Mouse (Mus musculus): ENCODE results near the gene P3h2. TPM values are rescaled to one million over a fixed set of nuclear protein-coding genes. Genes with fewer than 3 reads are reported as not detected.

Gene P3h2
- polyA plus RNA-seq, 1 experiment from 2014 or later, result 2.9 TPM

GRCm38 (mm10) chr16:26053631-26054030 lies 52.0 kb downstream of the P3h2 start:
- Histone ChIP-seq H3K4me1 (replicated peaks; ENCODE audit: control insufficient read depth, insufficient read depth, low read length) (0 out of 2 replicates have a peak, but pooled peaks cover 3% of the 10 kb centered on the region), H3K4me3 (ENCODE audit: low read depth, low read length) (no peak overlapping the region), H3K27me3 (replicated peaks; ENCODE audit: control insufficient read depth, insufficient read depth, low read length) (no peaks in the 10 kb centered on the region), H3K36me3 (ENCODE audit: control insufficient read depth, insufficient read depth, low read length) (no peaks in the 10 kb centered on the region), H3K27ac (ENCODE audit: low read depth, low read length) (no peak overlapping the region), H3K9me3 (ENCODE audit: control insufficient read depth, low read length) (no peaks in the 10 kb centered on the region), H3K4me2 (no peak overlapping the region), H3K9ac (ENCODE audit: low read depth, low read length) (no peak overlapping the region)
- ATAC-seq (replicated peaks; ENCODE audit: low FRiP score), result no peak
- no peak for DNase-seq (ENCODE audit: low spot score)
- WGBS, result 49% methylated on average over 3 of the region's 3 CpGs

GRCm38 (mm10) chr16:26049393-26050087 lies 56.0 kb downstream of the P3h2 start:
- H3K27me3 ChIP-seq (replicated peaks; ENCODE audit: control insufficient read depth, insufficient read depth, low read length), result no peaks in the 10 kb centered on the region
- no peak for DNase-seq (ENCODE audit: low spot score)
- no peak for ATAC-seq (replicated peaks; ENCODE audit: low FRiP score)
- 0 out of 2 replicates have a peak, but pooled peaks cover 3% of the 10 kb centered on the region for H3K4me1 ChIP-seq (replicated peaks; ENCODE audit: control insufficient read depth, insufficient read depth, low read length)
- H3K36me3 ChIP-seq (ENCODE audit: control insufficient read depth, insufficient read depth, low read length), result no peaks in the 10 kb centered on the region
- no peak overlapping the region for H3K4me2 ChIP-seq
- H3K27ac ChIP-seq (ENCODE audit: low read depth, low read length), result no peak overlapping the region; the same call in 1 of the 2 replicates
- WGBS, result 59% methylated on average over 5 of the region's 5 CpGs
- no peaks in the 10 kb centered on the region for H3K9me3 ChIP-seq (ENCODE audit: control insufficient read depth, low read length)
- H3K4me3 ChIP-seq (ENCODE audit: low read depth, low read length), result no peak overlapping the region
- H3K9ac ChIP-seq (ENCODE audit: low read depth, low read length), result no peak overlapping the region

- 69% methylated on average over 3 of the region's 3 CpGs for WGBS
- Histone ChIP-seq H3K9me3 (ENCODE audit: control insufficient read depth, low read length) (no peaks in the 10 kb centered on the region), H3K4me3 (ENCODE audit: low read depth, low read length) (no peak overlapping the region), H3K4me2 (no peak overlapping the region), H3K27ac (ENCODE audit: low read depth, low read length) (no peak overlapping the region), H3K27me3 (replicated peaks; ENCODE audit: control insufficient read depth, insufficient read depth, low read length) (no peaks in the 10 kb centered on the region), H3K36me3 (ENCODE audit: control insufficient read depth, insufficient read depth, low read length) (no peaks in the 10 kb centered on the region), H3K9ac (ENCODE audit: low read depth, low read length) (no peak overlapping the region), H3K4me1 (replicated peaks; ENCODE audit: control insufficient read depth, insufficient read depth, low read length) (no peaks in the 10 kb centered on the region)
- ATAC-seq (replicated peaks; ENCODE audit: low FRiP score) (no peak), DNase-seq (ENCODE audit: low spot score) (no peak)
Observed at GRCm38 (mm10) chr16:26047870-26048269, 57.7 kb downstream of the P3h2 start.

- Histone ChIP-seq H3K4me2 (no peak overlapping the region), H3K9me3 (ENCODE audit: control insufficient read depth, low read length) (no peaks in the 10 kb centered on the region), H3K27ac (ENCODE audit: low read depth, low read length) (no peak overlapping the region), H3K4me1 (replicated peaks; ENCODE audit: control insufficient read depth, insufficient read depth, low read length) (no peaks in the 10 kb centered on the region), H3K4me3 (ENCODE audit: low read depth, low read length) (no peak overlapping the region), H3K27me3 (replicated peaks; ENCODE audit: control insufficient read depth, insufficient read depth, low read length) (no peaks in the 10 kb centered on the region), H3K9ac (ENCODE audit: low read depth, low read length) (no peak overlapping the region), H3K36me3 (ENCODE audit: control insufficient read depth, insufficient read depth, low read length) (no peaks in the 10 kb centered on the region)
- no peak for ATAC-seq (replicated peaks; ENCODE audit: low FRiP score)
- WGBS, result 84% methylated on average over 1 of the region's 1 CpGs
- DNase-seq (ENCODE audit: low spot score), result no peak
Observed at GRCm38 (mm10) chr16:26047396-26047795, 58.2 kb downstream of the P3h2 start.

GRCm38 (mm10) chr16:26041929-26042303 lies 63.7 kb downstream of the P3h2 start:
- Histone ChIP-seq H3K36me3 (ENCODE audit: control insufficient read depth, insufficient read depth, low read length) (no peaks in the 10 kb centered on the region), H3K27me3 (replicated peaks; ENCODE audit: control insufficient read depth, insufficient read depth, low read length) (no peaks in the 10 kb centered on the region), H3K9me3 (ENCODE audit: control insufficient read depth, low read length) (no peaks in the 10 kb centered on the region), H3K4me3 (ENCODE audit: low read depth, low read length) (no peak overlapping the region), H3K9ac (ENCODE audit: low read depth, low read length) (no peak overlapping the region), H3K4me2 (no peak overlapping the region; the same call in 1 of the 2 replicates), H3K27ac (ENCODE audit: low read depth, low read length) (no peak overlapping the region; the same call in 1 of the 2 replicates), H3K4me1 (replicated peaks; ENCODE audit: control insufficient read depth, insufficient read depth, low read length) (peaks cover 7% of the 10 kb centered on the region)
- no peak for ATAC-seq (replicated peaks; ENCODE audit: low FRiP score)
- no peak for DNase-seq (ENCODE audit: low spot score)
- 70% methylated on average over 2 of the region's 2 CpGs for WGBS

GRCm38 (mm10) chr16:26041021-26041928 lies 64.3 kb downstream of the P3h2 start:
- H3K4me1 ChIP-seq (replicated peaks; ENCODE audit: control insufficient read depth, insufficient read depth, low read length), result peaks cover 7% of the 10 kb centered on the region

GRCm38 (mm10) chr16:26039320-26039719 lies 66.3 kb downstream of the P3h2 start:
- Histone ChIP-seq H3K4me1 (replicated peaks; ENCODE audit: control insufficient read depth, insufficient read depth, low read length) (peaks cover 7% of the 10 kb centered on the region), H3K27me3 (replicated peaks; ENCODE audit: control insufficient read depth, insufficient read depth, low read length) (no peaks in the 10 kb centered on the region), H3K9ac (ENCODE audit: low read depth, low read length) (no peak overlapping the region), H3K27ac (ENCODE audit: low read depth, low read length) (no peak overlapping the region), H3K36me3 (ENCODE audit: control insufficient read depth, insufficient read depth, low read length) (no peaks in the 10 kb centered on the region), H3K9me3 (ENCODE audit: control insufficient read depth, low read length) (no peaks in the 10 kb centered on the region), H3K4me2 (no peak overlapping the region), H3K4me3 (ENCODE audit: low read depth, low read length) (no peak overlapping the region)
- DNase-seq (ENCODE audit: low spot score) (no peak), ATAC-seq (replicated peaks; ENCODE audit: low FRiP score) (no peak)
- 74% methylated on average over 3 of the region's 3 CpGs for WGBS

More at GRCm38 (mm10) chr16:26041021-26041928, 64.3 kb downstream of the P3h2 start:
- Histone ChIP-seq H3K27me3 (replicated peaks; ENCODE audit: control insufficient read depth, insufficient read depth, low read length) (no peaks in the 10 kb centered on the region), H3K9ac (ENCODE audit: low read depth, low read length) (no peak overlapping the region), H3K9me3 (ENCODE audit: control insufficient read depth, low read length) (no peaks in the 10 kb centered on the region), H3K4me3 (ENCODE audit: low read depth, low read length) (no peak overlapping the region), H3K27ac (ENCODE audit: low read depth, low read length) (peak overlapping the region; percentile 32), H3K36me3 (ENCODE audit: control insufficient read depth, insufficient read depth, low read length) (no peaks in the 10 kb centered on the region), H3K4me2 (peak overlapping the region; percentile 43)
- DNase-seq (ENCODE audit: low spot score) (no peak), ATAC-seq (replicated peaks; ENCODE audit: low FRiP score) (peak; percentile 84)
- WGBS, result 27% methylated on average over 12 of the region's 12 CpGs

GRCm38 (mm10) chr16:26035525-26035924 lies 70.1 kb downstream of the P3h2 start:
- H3K4me2 ChIP-seq, result no peak overlapping the region
- 66% methylated on average over 3 of the region's 3 CpGs for WGBS
- no peak overlapping the region for H3K4me3 ChIP-seq (ENCODE audit: low read depth, low read length)
- ATAC-seq (replicated peaks; ENCODE audit: low FRiP score), result no peak
- H3K36me3 ChIP-seq (ENCODE audit: control insufficient read depth, insufficient read depth, low read length), result no peaks in the 10 kb centered on the region
- H3K9ac ChIP-seq (ENCODE audit: low read depth, low read length), result no peak overlapping the region
- no peak overlapping the region for H3K27ac ChIP-seq (ENCODE audit: low read depth, low read length)
- H3K9me3 ChIP-seq (ENCODE audit: control insufficient read depth, low read length), result no peaks in the 10 kb centered on the region
- no peak for DNase-seq (ENCODE audit: low spot score)
- no peaks in the 10 kb centered on the region for H3K27me3 ChIP-seq (replicated peaks; ENCODE audit: control insufficient read depth, insufficient read depth, low read length)
- no peaks in the 10 kb centered on the region for H3K4me1 ChIP-seq (replicated peaks; ENCODE audit: control insufficient read depth, insufficient read depth, low read length)
